Mouse (Mus musculus) urinary bladder, postnatal 36 days (tissue): ENCODE results near the gene Dvl2.
"Not testable (repeated sequence)": the region's sequence is repeated elsewhere in the genome, so short reads cannot be mapped to it uniquely, and the experiment has no call there.

Experiments
- DNase-seq, 2 experiments: peaks; one replicate each; pipeline ENCODE4 v3.0.0; 2022; ENCODE audit warnings: low spot score in 2 of 2, mixed read lengths in 1 of 2

The Dvl2 gene

DNA sequence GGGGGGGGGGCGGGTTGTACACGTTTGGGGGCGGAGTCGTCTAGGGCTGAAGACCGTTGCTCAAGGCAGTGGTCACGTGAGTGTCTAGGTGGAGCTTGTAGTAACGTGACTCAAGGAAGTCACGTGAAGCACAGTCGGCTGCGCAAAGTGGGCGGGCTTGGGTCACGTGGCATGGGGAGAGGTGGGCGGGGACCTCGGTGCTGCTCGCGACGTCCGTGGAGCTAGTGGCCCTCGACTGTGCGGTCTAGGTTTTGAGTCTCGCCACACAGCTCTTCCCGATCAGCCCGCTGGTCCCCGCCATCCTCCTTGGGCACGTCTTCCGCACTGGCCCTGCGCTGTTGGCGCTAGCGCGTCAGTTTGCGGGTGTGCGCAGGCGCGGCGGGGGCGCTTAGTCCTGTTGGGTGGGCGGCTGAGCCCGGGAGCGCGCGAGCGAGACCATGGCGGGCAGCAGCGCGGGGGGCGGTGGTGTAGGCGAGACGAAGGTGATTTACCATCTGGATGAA lies at the start of gene Dvl2:
Dvl2 (plus strand) TSS at position 200 of the 503 bp plus-strand sequence.
- DNase-seq = peak; percentile 78 to 92

DNA sequence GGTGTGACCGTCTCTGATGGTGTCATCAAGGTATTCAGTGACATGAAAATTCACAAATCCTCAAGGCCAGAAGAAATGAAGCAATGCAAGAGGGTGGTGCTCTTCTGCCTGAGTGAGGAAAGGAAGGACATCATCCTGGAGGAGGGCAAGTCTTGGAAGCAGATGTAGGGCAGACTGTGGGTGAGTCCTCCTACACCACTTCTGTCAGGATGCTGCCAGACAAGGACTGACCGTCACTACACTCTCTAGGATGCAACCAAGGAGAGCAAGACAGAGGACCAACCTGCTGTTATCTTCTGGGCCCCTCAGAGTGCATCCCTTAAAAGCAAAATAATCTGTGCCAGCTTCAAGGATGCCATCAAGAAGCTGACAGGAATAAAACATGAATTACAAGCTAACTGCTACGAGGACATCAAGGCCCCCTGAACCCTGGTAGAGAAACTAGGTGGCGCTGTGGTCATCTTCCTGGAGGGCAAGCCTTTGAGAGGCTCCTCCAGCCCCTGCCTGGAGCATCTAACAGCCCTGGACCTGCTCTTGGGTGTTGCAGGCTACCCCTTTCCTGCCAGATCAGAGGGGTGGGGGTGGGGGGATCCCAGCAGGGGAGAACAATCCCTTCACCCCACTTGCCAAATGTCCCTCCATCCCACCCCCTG lies 49.5 kb upstream of the Dvl2 start:
- no peak for DNase-seq

DNA sequence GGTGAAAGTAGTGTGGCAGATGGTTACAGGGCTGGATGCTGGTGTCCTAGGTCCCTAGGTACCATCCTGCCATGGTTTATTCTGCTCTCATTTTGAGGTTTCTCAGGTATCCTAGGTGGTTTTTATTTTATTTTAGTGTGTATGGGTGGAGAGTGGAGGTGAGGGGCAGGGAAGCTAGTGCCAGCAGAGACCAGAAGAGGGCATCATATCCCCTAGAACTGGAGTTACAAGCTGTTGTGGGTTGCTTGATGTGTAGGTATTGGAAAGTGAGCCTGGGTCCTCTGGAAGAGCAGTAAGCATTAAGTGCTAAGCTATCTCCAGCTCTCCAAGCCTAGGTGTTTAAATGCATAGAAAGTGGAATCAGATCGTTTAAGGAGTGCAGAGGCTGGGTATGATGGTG lies 48.1 kb upstream of the Dvl2 start:
- no peak for DNase-seq

DNA sequence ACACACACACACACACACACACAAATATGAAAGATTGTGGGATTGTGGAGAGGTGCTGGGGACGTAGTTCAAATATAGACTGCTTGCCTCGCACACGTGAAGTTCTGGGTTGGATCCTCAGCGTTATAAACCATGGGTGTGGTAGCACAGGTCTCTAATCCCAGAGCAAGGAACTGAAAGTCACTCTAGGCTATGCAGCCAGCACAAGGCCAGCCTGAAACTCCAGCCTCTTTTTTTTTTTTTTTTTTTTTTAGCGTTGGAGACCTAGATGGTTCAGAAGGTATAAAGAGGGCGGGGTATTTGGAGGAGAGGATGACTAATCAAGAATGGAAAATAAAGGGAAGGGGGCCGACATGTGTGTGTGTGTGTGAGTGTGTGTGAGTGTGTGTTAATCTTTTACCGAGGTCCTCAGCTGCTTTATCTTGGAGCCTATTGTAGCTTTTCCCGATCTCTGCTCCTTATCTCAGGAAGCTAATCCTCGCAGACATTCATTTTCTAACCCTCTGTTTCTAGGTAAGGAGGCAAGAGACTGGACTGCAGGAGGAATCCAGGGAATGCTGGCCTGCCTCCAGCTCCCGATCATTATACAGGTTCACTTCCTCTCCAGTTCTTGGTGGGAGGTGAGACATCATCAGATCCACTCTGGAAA lies 47.0 kb upstream of the Dvl2 start:
- no peak for DNase-seq

DNA sequence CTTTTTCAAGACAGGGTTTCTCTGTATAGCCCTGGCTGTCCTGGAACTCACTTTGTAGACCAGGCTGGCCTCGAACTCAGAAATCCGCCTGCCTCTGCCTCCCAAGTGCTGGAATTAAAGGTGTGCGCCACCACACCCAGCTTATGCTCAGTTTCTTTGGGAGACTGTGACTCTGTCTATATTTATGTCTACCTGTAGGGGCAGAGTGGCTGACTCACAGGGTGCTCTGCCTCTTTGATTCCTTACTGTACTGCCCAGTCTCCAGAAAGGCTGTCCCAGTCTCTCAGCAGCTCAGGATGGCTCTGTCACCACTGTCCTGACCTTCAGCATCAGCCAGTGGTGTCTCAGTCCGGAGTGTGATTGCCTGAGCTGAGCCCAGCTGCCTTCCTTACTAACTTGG lies 44.8 kb upstream of the Dvl2 start:
- DNase-seq = not testable (repeated sequence)

DNA sequence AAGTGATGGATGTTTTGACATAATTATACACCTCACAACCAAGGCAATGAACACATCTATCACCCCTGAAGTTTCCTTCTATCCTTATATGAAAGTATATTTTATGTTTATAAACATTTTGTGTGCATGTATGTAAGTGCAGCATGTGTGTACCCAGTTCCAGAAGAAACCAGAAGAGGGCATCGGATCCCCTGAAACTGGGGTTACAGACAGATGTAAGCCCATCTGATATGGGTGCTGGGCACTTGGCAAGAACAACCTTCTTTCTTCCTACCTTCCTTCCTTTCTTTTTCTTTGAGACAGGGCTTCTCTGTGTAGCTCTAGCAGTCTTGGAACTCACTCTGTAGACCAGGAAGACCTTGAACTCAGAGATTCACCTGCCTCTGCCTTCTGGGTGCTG lies 44.2 kb upstream of the Dvl2 start:
- DNase-seq = no peak

DNA sequence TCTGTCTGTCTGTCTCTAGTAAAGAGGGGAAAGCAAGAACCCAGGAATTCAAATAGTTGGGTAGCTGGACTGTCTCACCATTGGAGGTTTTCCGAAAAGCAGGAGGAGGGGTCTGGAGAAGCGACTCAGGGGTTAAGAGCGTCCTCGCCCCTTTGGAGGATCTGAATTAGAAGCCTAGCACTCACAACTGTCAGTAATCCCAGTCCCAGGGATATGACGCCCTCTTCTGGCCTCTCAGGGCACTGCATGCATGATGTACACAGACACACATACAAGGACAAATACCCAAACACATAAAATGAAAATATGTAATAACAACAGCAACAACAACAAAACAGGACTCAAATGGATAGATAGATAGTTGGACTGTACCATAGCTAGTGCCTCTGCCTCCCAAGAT lies 39.8 kb upstream of the Dvl2 start:
- DNase-seq = no peak

DNA sequence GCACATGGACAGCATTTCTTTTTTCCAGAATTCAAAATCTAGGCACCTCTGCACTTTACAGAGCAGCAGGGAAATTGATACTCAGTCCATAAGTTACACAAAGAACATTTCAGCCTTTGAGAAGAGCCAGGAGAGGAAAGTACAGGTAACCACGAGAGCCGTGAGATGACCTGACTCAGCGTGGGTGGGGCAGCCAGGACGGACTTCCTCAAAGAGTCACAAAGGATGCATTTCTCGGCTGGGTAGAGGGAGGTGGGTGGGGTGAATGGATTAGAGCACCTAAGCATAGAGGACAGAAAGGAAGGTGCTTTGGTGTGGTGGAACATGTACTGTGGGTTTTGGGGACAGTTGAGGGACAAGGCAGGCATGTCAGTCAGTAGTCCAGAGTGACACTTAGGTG lies 38.6 kb upstream of the Dvl2 start:
- peak; percentile 36 to 57 for DNase-seq

DNA sequence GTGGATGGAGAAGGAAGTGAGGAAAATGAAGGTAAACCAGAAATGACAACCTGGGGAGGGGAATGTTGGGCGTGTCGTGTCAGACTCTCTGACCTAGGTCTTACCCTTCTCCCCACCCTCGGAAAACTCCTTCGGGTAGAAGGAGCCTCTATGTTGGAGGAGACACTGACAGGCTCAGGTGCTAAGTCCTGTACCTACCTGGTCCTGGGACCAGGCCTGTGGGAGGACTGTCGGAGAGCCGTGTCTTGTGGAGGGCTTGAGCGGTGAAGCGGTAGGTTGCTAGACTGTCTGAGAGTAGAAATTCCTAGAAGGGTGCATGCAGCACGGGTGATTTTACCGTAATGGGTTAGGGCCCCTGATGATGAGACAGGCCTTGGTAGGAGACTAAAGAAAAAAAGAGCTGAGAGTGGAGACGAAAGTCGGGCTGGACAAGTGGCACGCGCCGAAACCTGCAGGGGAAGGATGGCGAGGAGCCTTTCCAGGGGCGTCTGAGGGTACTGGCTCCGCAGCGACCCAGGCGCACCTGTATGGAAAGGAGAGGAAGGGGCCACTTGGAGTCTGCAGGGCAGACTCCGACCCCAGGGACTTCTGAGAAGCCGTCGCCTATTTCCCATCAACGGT lies 35.6 kb upstream of the Dvl2 start, which contains the start of gene Cldn7:
Cldn7 (plus strand) TSS at position 130 of the 621 bp plus-strand sequence.
- no peak for DNase-seq

DNA sequence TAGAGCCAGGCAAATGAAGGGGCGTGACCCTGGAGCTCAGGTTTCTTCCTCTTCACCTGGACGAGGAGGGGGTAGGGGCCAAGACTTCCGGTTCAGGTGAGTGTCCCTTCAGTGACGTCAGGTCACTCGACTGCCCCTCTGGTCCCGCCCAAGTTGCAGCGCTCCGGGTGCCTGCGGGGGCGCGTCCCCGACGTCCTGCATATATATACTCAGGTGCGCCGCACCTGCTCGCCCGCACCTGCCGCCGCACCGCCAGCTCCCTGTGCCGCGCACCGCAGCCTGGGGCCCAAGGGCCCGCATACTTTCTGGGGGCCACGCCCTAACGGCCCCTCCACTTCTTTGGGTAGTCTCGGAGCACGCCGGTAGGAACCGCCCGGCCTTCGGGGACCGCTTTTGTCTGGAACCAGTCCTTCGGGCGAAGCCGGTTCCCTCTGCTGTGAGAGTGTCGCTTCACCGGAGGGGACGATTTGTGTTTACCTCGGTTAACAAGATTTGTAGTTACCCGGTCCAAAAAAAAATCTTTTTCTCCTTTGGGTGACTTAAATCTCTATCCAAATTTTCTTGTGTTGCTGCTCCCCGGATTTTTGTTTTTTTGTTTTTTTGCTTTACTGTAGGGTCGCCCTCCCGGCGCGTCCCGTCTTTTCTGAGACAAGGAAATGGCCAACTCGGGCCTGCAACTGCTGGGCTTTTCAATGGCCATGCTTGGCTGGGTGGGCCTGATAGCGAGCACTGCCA lies 35.0 kb upstream of the Dvl2 start:
- DNase-seq = peak; percentile 65 to 77

DNA sequence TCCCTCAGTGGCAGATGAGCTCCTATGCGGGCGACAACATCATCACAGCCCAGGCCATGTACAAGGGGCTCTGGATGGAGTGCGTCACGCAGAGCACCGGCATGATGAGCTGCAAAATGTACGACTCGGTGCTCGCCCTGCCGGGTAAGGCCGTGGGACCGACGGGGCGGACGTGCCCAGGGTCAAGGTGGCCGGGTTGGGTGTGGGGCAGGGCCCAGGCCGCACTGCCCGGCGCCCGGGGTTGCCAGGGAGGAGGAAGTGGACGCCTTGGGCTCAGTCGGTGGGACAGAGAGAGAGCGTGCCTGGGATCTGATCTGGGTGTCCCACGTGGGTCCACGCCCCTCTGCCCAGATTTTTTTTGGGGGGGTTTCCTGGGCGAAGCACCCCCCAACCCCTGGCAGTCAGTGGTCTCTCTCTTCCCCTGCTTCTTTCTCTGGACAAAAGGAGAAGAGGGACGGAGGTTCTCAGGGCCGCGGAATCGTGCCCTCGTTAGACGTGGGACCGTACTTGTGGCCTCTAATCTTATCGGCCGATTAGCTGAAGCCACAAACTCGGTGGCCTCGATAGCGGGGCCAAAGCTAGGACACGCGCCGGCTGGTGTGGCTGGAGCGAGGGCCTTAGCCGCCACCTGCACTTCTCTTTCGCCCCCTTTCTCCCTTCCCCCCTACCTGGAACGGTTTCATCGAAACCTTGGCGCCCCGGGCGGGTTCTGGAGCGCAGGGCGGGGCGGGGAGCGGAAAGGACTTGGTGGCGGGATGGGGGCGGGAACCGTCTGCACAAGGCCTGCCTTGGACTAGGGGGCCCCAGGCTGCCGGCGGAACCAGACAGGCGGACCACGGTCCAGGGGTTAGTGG lies 34.2 kb upstream of the Dvl2 start:
- DNase-seq = peak; percentile 37 to 61

DNA sequence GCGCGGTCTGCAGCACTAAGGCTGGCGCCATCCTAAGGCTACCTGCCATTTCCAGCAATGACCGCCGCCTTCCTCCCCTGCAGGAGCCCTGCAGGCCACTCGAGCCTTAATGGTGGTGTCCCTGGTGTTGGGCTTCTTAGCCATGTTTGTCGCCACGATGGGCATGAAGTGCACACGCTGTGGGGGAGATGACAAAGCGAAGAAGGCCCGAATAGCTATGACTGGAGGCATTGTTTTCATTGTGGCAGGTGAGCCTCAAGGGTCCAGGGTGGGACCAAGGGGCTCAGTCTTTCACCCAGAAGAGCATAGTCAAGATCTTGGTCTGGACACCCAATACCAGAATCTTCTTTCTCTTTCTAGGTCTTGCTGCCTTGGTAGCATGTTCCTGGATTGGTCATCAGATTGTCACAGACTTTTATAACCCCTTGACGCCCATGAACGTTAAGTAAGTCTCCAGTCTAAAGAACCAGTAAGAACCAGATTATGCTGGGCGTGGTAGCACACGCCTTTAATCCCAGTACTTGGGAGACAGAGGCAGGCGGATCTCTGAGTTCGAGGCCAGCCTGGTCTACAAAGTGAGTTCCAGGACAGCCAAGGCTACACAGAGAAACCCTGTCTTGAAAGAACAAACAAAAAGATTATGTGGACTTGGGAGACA lies 33.4 kb upstream of the Dvl2 start:
- no peak for DNase-seq

DNA sequence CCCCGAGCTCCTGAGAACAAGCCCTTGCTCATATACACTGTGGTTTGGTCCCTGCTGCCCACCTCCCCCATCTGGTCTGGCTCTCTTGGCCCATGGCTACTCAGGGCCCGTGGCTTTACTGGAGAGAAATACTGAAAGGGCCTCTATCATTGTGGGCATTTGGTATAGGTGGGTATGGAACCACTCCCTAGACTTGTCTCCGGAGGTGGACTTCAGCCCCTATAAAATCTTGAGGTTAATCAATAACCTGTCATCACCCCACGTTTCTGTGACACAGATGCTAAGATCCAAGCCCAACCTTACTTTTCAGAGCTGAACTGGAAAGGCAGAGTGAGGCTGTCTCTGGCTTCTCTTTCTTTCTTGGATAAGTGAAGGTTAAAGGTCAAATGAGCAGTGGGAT lies 31.6 kb upstream of the Dvl2 start:
- no peak for DNase-seq

DNA sequence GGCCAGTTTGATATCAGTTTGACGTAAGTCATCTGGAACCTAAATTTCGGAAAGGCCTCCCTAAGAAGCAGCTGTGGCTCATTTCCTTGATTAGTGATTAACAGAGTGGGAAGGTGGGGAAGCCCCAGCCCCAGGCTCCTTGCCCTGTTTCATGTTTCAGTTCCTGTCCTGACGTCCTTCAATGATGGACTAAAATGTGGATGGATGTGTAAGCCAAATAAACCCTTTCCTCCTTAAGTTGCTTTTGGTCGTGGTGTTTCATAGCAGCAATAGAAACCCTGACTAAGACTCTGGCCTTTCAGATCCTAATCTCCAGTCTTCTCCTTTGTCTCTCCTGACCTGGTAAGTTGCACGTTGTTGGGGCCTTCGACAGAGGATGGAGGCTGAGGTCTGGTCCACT lies 30.2 kb upstream of the Dvl2 start:
- DNase-seq = no peak

DNA sequence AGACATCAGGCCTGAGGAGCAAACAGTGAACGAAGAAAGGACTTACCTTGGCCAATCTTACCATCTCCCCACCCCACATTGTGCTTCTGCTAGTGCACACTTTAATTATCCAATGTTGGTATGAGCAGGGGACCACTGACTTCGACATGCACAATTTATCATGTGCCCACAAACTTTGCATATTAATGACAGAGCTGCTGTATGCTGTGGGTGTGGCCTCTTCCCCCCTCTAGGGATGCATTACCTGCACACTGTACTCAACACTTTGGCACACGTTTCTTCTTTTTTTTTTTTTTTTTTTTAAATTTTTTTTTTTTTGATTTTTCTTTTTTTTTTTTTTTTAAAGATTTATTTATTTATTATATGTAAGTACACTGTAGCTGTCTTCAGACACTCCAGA lies 29.6 kb upstream of the Dvl2 start:
- no peak for DNase-seq

DNA sequence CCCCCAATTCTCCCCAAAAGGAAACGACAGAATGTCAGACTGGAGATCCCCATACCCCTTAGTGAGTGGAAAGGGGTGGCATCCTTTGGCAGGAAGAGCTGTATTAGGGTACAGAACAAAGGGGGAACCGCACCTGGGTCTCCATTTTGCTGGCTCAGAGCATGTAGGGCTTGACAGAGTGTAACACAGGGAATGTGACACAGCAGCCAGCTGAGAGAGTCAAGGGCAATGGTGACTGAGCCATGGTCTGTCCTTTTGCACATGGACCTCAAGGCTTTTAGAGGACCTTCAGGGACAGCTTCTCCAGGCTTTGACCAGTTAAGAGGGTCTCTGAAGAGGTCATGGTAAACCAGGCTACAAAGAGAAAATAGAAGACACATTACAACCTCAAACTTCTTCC lies 25.5 kb upstream of the Dvl2 start:
- no peak for DNase-seq

DNA sequence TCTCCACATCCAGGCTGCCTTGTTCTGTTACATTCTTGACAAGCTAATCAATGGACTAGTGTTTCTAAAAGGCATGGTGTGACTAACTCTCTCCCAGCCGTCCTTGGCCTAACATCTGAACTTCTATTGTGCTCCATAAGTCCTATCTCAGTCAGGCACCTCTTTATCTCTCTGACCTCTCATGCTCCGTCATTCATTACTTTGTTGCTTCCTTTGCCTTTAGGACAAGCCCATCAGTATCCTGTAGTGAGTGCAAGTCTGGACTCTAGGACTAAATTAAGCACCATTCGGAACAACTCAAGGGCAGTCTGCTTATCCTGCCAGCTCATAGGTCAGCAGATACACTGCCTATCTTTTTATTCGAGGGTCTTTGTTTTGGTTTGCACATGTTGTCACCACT lies 24.1 kb upstream of the Dvl2 start:
- DNase-seq = no peak

DNA sequence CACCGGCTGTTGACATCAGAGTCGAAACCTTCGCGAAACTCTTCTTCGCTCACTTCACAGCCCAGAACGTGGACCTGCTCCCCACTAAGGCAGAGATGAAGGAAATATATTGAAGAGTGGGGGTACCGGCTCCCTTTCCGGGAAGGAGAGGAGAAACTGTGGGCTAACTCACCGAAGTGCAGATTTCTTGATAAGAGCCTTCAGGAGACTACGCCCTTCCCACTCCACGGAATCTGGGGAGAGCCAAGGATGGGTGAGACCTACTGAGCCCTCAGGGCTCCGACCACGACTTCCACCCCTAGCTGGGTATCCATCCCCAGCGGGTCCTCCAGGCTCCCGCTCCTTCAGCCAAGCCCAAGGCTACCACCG lies 20.6 kb upstream of the Dvl2 start:
- no peak for DNase-seq

DNA sequence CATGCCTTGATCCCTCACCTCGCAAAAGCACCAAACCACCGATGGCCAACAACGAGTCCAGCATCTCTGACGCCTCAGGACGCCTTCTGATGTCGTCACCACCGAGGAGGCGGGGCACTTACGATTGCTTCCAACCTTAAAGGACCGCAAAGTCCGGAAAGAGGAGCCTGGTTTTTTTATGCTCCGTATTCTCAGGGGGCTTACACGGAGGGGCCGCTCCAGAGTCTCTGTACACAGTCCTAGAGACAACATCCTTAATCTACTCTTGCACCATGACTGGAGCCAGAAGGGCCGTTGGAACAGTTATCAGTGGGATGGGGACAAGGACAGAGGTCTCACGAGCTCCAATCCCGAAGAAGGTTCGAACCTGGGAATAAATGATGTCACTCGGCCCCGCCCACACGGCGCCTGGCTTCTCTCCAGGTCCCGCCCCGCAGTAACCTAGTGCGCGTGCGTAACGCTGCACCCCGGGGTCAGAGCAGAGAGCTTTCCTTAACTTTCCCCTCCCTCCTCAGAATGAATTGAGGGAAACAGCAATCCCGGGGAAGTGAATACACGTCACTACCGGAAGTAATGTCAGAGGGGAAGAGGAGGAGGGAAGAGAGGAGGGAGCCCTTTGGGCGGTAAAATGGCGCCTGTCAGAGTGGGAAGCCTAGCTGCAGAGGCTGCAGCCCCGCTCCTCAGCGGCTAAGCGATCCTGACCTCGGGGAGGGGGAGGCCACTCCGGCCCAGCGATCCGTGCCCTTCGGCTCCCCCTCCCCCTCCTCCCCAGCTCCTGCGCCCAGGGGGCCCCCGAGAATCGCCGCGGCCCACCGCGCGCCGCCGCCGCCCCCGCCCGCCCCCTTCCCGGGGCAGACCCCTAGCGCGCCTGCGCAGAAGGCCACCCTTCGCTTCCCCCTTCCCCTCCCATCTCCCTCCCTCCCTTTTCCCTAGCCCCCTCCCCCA lies 19.9 kb upstream of the Dvl2 start:
- peak; percentile 99 for DNase-seq
